Comparison of ENCODE assay signal across 21 mouse cellular contexts in genomic region chr16:40316199-40316598, GRCm38 (mm10).
DNase-seq lines count a peak whose midpoint lies in the region; ATAC-seq lines count a peak whose summit lies in the region.
"Had no signal": no experiment of that assay in that cellular context is flagged by ENCODE, and none has a peak within 500 bp of the region (broad histone marks: within the 10 kb centered on the region; RNA-seq: fewer than 3 reads in every experiment).

No protein-coding gene starts in this region.

- 85% methylated on average over 2 of the region's 2 CpGs for WGBS in forebrain, embryonic 14.5 days
- WGBS in forebrain, embryonic 12.5 days = 94% methylated on average over 2 of the region's 2 CpGs
- WGBS in limb, embryonic 10.5 days = 96% methylated on average over 2 of the region's 2 CpGs

- H3K4me1 ChIP-seq in forebrain, embryonic 14.5 days (ENCODE audit: control insufficient read depth, insufficient read depth, low read length) = no peaks in the 10 kb centered on the region
- no peaks in the 10 kb centered on the region for H3K4me1 ChIP-seq in forebrain, embryonic 12.5 days
- no peaks in the 10 kb centered on the region for H3K4me1 ChIP-seq in limb, embryonic 10.5 days
- H3K4me1 ChIP-seq: embryonic facial prominence, embryonic 10.5 days; heart, embryonic 10.5 days; hindbrain, embryonic 12.5 days; intestine, embryonic 15.5 days had no signal

- H3K9ac ChIP-seq in forebrain, embryonic 14.5 days (ENCODE audit: low read length) = no peak overlapping the region
- no peak overlapping the region for H3K9ac ChIP-seq in forebrain, embryonic 12.5 days
- H3K9ac ChIP-seq: hindbrain, embryonic 12.5 days; intestine, embryonic 15.5 days had no signal

- ATAC-seq in cerebellum, adult (ENCODE audit: insufficient number of reproducible peaks, low FRiP score, low TSS enrichment) = no peak
- ATAC-seq in forebrain, embryonic 14.5 days = no peak
- no peak for ATAC-seq in forebrain, embryonic 12.5 days (ENCODE audit: low FRiP score)
- ATAC-seq: CD4-positive, CD25-positive, alpha-beta regulatory T cell, adult 4 months; intestine, embryonic 15.5 days had no signal

- no peak overlapping the region for H3K4me2 ChIP-seq in forebrain, embryonic 14.5 days (ENCODE audit: low read length)
- no peak overlapping the region for H3K4me2 ChIP-seq in forebrain, embryonic 12.5 days
- H3K4me2 ChIP-seq: hindbrain, embryonic 12.5 days; intestine, embryonic 15.5 days had no signal

- H3K9me3 ChIP-seq in forebrain, embryonic 14.5 days (replicated peaks; ENCODE audit: control insufficient read depth, low read length) = no peaks in the 10 kb centered on the region
- H3K9me3 ChIP-seq in forebrain, embryonic 12.5 days = no peaks in the 10 kb centered on the region
- no peaks in the 10 kb centered on the region for H3K9me3 ChIP-seq in limb, embryonic 10.5 days (replicated peaks)
- H3K9me3 ChIP-seq: embryonic facial prominence, embryonic 10.5 days; G1E; heart, embryonic 10.5 days; hindbrain, embryonic 12.5 days; intestine, embryonic 15.5 days had no signal

- peak; percentile 3 for DNase-seq in cerebellum, adult 8-10 months
- peak; percentile 42 for DNase-seq in forebrain, embryonic 14.5 days (ENCODE audit: low spot score)
- peak; percentile 10 for DNase-seq in layer of hippocampus, adult 9-11 months
- DNase-seq in layer of hippocampus, postnatal 36 days = no peak
- no peak for DNase-seq in limb, embryonic 10.5 days (ENCODE audit: low spot score)
- DNase-seq: adrenal gland, adult 8-10 months; adrenal gland, postnatal 36 days; B cell, adult 2 months; gastrocnemius, postnatal 36 days; heart, adult 18-20 months; heart, postnatal 10 days; heart, postnatal 4 days; kidney, adult 18-20 months had no signal

- H3K27me3 ChIP-seq in forebrain, embryonic 14.5 days (replicated peaks; ENCODE audit: control insufficient read depth, insufficient read depth, low read length) = no peaks in the 10 kb centered on the region
- H3K27me3 ChIP-seq in forebrain, embryonic 12.5 days = no peaks in the 10 kb centered on the region
- H3K27me3 ChIP-seq in limb, embryonic 10.5 days (ENCODE audit: low read depth, poor library complexity, severe bottlenecking) = no peaks in the 10 kb centered on the region
- H3K27me3 ChIP-seq: hindbrain, embryonic 12.5 days; intestine, embryonic 15.5 days had no signal

- H3K27ac ChIP-seq in forebrain, embryonic 14.5 days (ENCODE audit: low read depth, low read length) = no peak overlapping the region
- H3K27ac ChIP-seq in forebrain, embryonic 12.5 days = no peak overlapping the region
- H3K27ac ChIP-seq in limb, embryonic 10.5 days = no peak overlapping the region
- H3K27ac ChIP-seq: embryonic facial prominence, embryonic 10.5 days; heart, embryonic 10.5 days; hindbrain, embryonic 12.5 days; intestine, embryonic 15.5 days had no signal

- no peak overlapping the region for H3K4me3 ChIP-seq in forebrain, embryonic 14.5 days (ENCODE audit: low read depth, low read length)
- H3K4me3 ChIP-seq in forebrain, embryonic 12.5 days (replicated peaks) = no peak overlapping the region
- no peak overlapping the region for H3K4me3 ChIP-seq in limb, embryonic 10.5 days
- H3K4me3 ChIP-seq: embryonic facial prominence, embryonic 10.5 days; heart, embryonic 10.5 days; hindbrain, embryonic 12.5 days; intestine, embryonic 15.5 days had no signal

- no peaks in the 10 kb centered on the region for H3K36me3 ChIP-seq in forebrain, embryonic 14.5 days (ENCODE audit: control insufficient read depth, insufficient read depth, low read length)
- H3K36me3 ChIP-seq in forebrain, embryonic 12.5 days (replicated peaks) = no peaks in the 10 kb centered on the region
- H3K36me3 ChIP-seq in limb, embryonic 10.5 days = no peaks in the 10 kb centered on the region
- H3K36me3 ChIP-seq: embryonic facial prominence, embryonic 10.5 days; G1E; heart, embryonic 10.5 days; hindbrain, embryonic 12.5 days; intestine, embryonic 15.5 days had no signal

Comparison
In these comparisons a context has a peak if more than half of its experiments do, and no peak if none do; other contexts are left out.
1. DNase-seq: peak in cerebellum, adult 8-10 months (single experiment), forebrain, embryonic 14.5 days (single experiment) and layer of hippocampus, adult 9-11 months (single experiment); none in layer of hippocampus, postnatal 36 days (0 of 2) and limb, embryonic 10.5 days (single experiment).